Mouse (Mus musculus) ES-E14 (cell line): ENCODE measurements around the gene C2cd4a. TPM values are rescaled to one million over a fixed set of nuclear protein-coding genes. Genes with fewer than 3 reads are reported as not detected.

Source experiments
- DNase-seq: peaks from one replicate; pipeline ENCODE4 v3.0.0-alpha.2; 2013; ENCODE audit warnings: low read depth, low spot score
- H3K27ac ChIP-seq: 2 replicates; pipeline ENCODE4 v1.5.1; 2012; ENCODE audit warnings: low read depth, mild to moderate bottlenecking, low read length, moderate library complexity, mixed read lengths; ENCODE audit not compliant: poor library complexity, insufficient read depth, severe bottlenecking
- H3K36me3 ChIP-seq: 2 replicates; pipeline ENCODE4 v1.6.1; 2012; ENCODE audit warnings: mild to moderate bottlenecking, low read length, moderate library complexity, mixed read lengths; ENCODE audit not compliant: control insufficient read depth, poor library complexity, insufficient read depth, severe bottlenecking
- H3K4me1 ChIP-seq, 2 experiments: fragments of 150-350 bp in 1 of 2; sonication (generic) in 1 of 2; 2 replicates each; pipeline ENCODE4 v1.6.1; 2012; ENCODE audit warnings: low read length in 2 of 2, mild to moderate bottlenecking in 1 of 2, mixed read lengths in 1 of 2; ENCODE audit not compliant: control insufficient read depth in 2 of 2, insufficient read depth in 2 of 2, poor library complexity in 1 of 2
- H3K4me3 ChIP-seq, 2 experiments: fragments of 150-350 bp in 1 of 2; sonication (generic) in 1 of 2; 2 replicates each; pipeline ENCODE4 v1.5.1; 2012; ENCODE audit warnings: low read length in 2 of 2, low read depth in 1 of 2, mild to moderate bottlenecking in 1 of 2, mixed read lengths in 1 of 2; ENCODE audit not compliant: insufficient read depth in 1 of 2, poor library complexity in 1 of 2, severe bottlenecking in 1 of 2
- H3K9ac ChIP-seq: 2 replicates; pipeline ENCODE4 v1.6.1; 2012; ENCODE audit warnings: low read depth, mild to moderate bottlenecking, low read length, mixed read lengths; ENCODE audit not compliant: poor library complexity, insufficient read depth, severe bottlenecking
- H3K9me3 ChIP-seq: fragments of 150-350 bp; sonication (generic); 2 replicates; pipeline ENCODE4 v1.6.1; 2012; ENCODE audit warnings: low read depth, mild to moderate bottlenecking, low read length; ENCODE audit not compliant: control insufficient read depth, insufficient read depth
- CHD2 ChIP-seq: IDR thresholded peaks from 2 replicates; pipeline ENCODE4 v1.6.1; 2014; ENCODE audit warnings: mild to moderate bottlenecking, low read depth, low read length, inconsistent platforms
- HCFC1 ChIP-seq: IDR thresholded peaks from 2 replicates; pipeline ENCODE4 v1.6.1; 2012; ENCODE audit warnings: low read length, inconsistent platforms, borderline replicate concordance; ENCODE audit not compliant: insufficient read depth
- MAFK ChIP-seq: IDR thresholded peaks from 2 replicates; pipeline ENCODE4 v1.6.1; 2014; ENCODE audit warnings: mild to moderate bottlenecking, low read depth, low read length, inconsistent platforms; ENCODE audit not compliant: insufficient read depth
- ZC3H11A ChIP-seq: IDR thresholded peaks from 2 replicates; pipeline ENCODE4 v1.6.1; 2012; ENCODE audit warnings: low read depth, mild to moderate bottlenecking, inconsistent platforms, low read length, borderline replicate concordance
- ZNF384 ChIP-seq: IDR thresholded peaks from 2 replicates; pipeline ENCODE4 v1.6.1; 2012; ENCODE audit warnings: low read depth, low read length, inconsistent platforms
- in situ Hi-C, 2 experiments: fragments of 600-800 bp; cut with MboI; formaldehyde crosslinking; loops; one replicate each; pipeline ENCODE4 v1.15.1; 2025; ENCODE audit warnings: low sequenced_read_pairs in 2 of 2, inconsistent platforms in 1 of 2; ENCODE audit not compliant: unreplicated experiment in 2 of 2
- total RNA-seq: library from RNA; depleted of rRNA; stranded (reverse); fragments of 300-350 nt; gene quantifications from 2 replicates; pipeline ENCODE4 v1.2.3, GENCODE M21; 2012

C2cd4a gene
- total RNA-seq, 1 experiment = not detected

DNA sequence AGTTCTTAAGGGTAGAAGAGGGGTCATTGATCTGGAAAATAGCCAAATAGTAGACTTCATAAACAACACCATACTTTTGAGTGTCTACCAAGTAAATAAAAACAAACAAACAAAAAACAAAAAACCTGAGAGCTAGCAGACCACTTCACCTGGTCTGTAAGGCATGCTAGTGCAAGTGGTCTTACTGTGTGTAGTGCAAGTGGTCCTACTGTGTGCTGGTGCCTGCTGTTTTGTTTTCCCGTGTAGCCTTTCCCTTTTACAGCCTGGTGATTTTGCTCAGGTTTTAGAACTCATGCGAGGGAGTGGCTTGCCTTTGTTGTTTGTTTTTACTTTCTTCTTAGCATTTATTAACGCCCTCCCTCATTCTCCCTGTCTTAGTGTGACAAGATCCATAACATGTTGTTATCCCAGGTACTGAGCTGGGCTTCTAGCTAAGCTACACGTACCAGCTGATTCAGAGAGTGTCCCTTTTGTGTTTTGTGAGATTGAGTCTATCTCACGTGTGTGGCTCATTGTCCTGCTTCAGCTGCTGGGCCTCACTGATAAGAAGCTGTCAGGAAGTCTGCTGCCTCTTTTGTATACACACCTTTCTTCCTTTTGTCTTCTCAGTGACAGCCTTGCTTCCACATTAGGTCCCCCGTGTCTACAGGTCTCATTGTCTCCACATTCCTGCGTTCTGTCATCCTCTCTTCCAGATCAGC, 42.5 kb upstream of the C2cd4a start:
- TF ChIP-seq ZC3H11A (no peak), ZNF384 (no peak), MAFK (no peak), HCFC1 (no peak), CHD2 (no peak)
- Histone ChIP-seq H3K9ac (no peak overlapping the region), H3K36me3 (no peaks in the 10 kb centered on the region), H3K4me1 (peaks cover 3 to 6% of the 10 kb centered on the region in 2 experiments; a peak in 2 of 4 replicates), H3K27ac (no peak overlapping the region), H3K9me3 (no peaks in the 10 kb centered on the region), H3K4me3 (no peak overlapping the region)
- DNase-seq = no peak
- in situ Hi-C loops = no loop called here

DNA sequence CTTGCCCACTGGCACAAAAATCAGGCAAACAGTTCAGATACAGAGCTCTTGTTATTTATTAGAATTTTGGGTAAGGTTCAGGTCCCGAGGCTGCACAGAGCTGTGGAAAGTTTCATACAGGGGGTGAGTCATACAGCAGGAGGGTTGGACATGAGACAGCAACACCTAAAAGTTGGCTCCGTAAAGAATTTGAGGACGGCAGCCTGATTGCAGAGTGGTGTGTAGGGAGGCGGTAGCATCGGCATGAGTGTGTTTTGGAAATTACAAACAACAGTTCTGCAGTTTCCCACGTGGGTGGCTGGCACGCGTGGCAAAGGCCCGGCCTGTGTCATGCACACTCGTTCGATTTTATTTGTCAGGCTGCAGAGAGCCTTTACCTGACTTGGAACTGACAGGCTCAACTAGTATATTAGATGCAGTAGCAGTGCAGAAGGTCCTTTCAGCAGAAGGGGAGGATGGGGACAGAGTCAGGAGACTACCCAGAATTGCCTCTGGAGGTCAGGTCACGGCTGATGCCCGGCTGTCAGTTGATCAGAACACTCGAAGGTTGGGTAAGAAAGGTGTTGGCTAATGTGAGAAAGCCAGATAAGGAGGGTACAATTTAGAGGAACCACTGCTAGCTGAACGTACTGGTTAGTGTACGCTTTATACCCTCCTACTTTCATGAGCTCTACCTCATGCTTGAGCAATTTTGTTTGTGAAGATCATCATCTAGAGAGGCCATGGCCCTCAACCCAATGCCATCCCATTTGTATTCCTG, 37.7 kb upstream of the C2cd4a start:
- Histone ChIP-seq H3K4me3 (no peak overlapping the region), H3K9ac (no peak overlapping the region), H3K36me3 (no peaks in the 10 kb centered on the region), H3K27ac (no peak overlapping the region), H3K4me1 (no peaks in the 10 kb centered on the region; a peak in 1 of 4 replicates), H3K9me3 (no peaks in the 10 kb centered on the region)
- in situ Hi-C loops = no loop called here
- TF ChIP-seq HCFC1 (no peak), ZNF384 (no peak), MAFK (no peak), CHD2 (no peak), ZC3H11A (no peak)
- no peak for DNase-seq

DNA sequence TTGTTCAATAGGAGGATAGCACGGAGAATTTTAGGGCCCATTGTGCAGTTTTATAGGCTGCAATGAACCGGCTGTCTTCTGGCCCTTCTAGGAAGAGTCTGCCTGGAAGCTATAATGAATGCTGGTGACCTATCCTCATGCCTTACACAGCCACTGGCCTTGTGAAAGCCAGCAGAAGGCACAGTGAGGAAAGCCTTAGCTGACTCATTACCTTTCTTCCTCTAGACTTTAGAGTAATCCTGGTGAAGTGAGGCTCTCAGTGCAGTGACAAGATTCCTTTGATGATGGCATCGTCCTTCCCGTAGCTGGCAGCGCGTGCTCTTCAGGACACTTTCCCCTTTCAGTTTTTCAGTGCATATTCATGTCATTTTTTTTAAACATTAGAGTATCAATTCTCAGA, 35.3 kb upstream of the C2cd4a start:
- TF ChIP-seq CHD2 = no peak
- no peak for TF ChIP-seq ZNF384
- TF ChIP-seq HCFC1 = no peak
- TF ChIP-seq MAFK = no peak
- no peak for TF ChIP-seq ZC3H11A
- no peaks in the 10 kb centered on the region for H3K9me3 ChIP-seq
- H3K4me1 ChIP-seq = no peaks in the 10 kb centered on the region; a peak in 1 of 4 replicates
- in situ Hi-C loops = no loop called here
- no peaks in the 10 kb centered on the region for H3K36me3 ChIP-seq
- H3K9ac ChIP-seq = no peak overlapping the region
- no peak overlapping the region for H3K27ac ChIP-seq
- H3K4me3 ChIP-seq = no peak overlapping the region
- DNase-seq = no peak

DNA sequence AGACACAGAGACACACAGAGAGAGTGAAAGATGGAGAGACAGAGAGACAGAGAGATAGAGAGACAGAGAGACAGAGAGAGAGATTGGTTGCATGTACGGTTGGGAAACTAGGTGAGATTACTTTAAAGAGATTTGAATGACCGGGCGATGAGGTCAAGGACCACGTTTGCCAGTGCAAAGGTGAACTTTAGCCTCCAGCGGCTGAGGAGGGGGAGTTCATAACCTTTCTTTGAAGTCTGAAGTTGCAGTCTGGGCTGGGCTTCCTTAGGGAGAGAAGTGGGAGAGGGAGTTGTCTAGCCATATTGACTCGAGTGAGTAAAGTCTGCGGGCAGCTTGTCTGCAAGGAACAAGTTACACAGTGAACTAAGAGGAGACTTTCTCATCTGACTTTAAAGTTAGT, 33.3 kb upstream of the C2cd4a start:
- H3K4me1 ChIP-seq = no peaks in the 10 kb centered on the region; a peak in 1 of 4 replicates
- H3K9ac ChIP-seq = no peak overlapping the region
- H3K36me3 ChIP-seq = no peaks in the 10 kb centered on the region
- no peak for DNase-seq
- no peak for TF ChIP-seq ZC3H11A
- TF ChIP-seq ZNF384 = no peak
- TF ChIP-seq CHD2 = no peak
- TF ChIP-seq HCFC1 = no peak
- no peaks in the 10 kb centered on the region for H3K9me3 ChIP-seq
- no peak overlapping the region for H3K27ac ChIP-seq
- H3K4me3 ChIP-seq = no peak overlapping the region
- in situ Hi-C loops = no loop called here
